Mouse (Mus musculus) liver, embryonic 14.5 days (tissue): ENCODE data around the gene Zfp750.

Experiments
- CTCF ChIP-seq: IDR thresholded peaks from 2 replicates; pipeline ENCODE4 v1.5.1; 2016; ENCODE audit warnings: antibody characterized with exemption, low read depth, control low read depth
- EP300 ChIP-seq: IDR thresholded peaks from 2 replicates; pipeline ENCODE4 v1.6.1; 2016; ENCODE audit warnings: antibody characterized with exemption, low read depth

- TF ChIP-seq CTCF = no peak
- no peak for TF ChIP-seq EP300
These were observed 5.1 kb upstream of the Zfp750 start for GRCm38 (mm10) chr11:121524191-121524590.
